Mouse (Mus musculus) thymus, adult 2 months (tissue): Measurements from ENCODE around the gene Noxa1. TPM values are rescaled to one million over a fixed set of nuclear protein-coding genes. Genes with fewer than 3 reads are reported as not detected.

Source experiments
- DNase-seq: peaks from one replicate; pipeline ENCODE4 v3.0.0; 2021
- H3K27ac ChIP-seq: fragments of 200-500 bp; 2 replicates; pipeline ENCODE4 v1.5.1; 2012; ENCODE audit warnings: low read length, control low read depth; ENCODE audit not compliant: control insufficient read depth, insufficient read depth
- H3K27me3 ChIP-seq: fragments of 200-500 bp; 2 replicates; pipeline ENCODE4 v1.6.1; 2012; ENCODE audit warnings: mild to moderate bottlenecking, low read length, moderate library complexity, mixed read lengths; ENCODE audit not compliant: control insufficient read depth, insufficient read depth
- H3K36me3 ChIP-seq: fragments of 200-500 bp; 2 replicates; pipeline ENCODE4 v1.6.1; 2012; ENCODE audit warnings: mild to moderate bottlenecking, low read length, moderate library complexity; ENCODE audit not compliant: control insufficient read depth, insufficient read depth
- H3K4me1 ChIP-seq: fragments of 200-500 bp; replicated peaks from 2 replicates; pipeline ENCODE4 v1.6.1; 2012; ENCODE audit warnings: low read length; ENCODE audit not compliant: control insufficient read depth, insufficient read depth
- H3K4me3 ChIP-seq: fragments of 200-500 bp; 2 replicates; pipeline ENCODE4 v1.5.1; 2012; ENCODE audit warnings: mild to moderate bottlenecking, low read length, control low read depth, moderate library complexity; ENCODE audit not compliant: control insufficient read depth, insufficient read depth
- CTCF ChIP-seq: fragments of 200-500 bp; IDR thresholded peaks from 2 replicates; pipeline ENCODE4 v1.5.1; 2012; ENCODE audit warnings: mild to moderate bottlenecking, control low read depth, low read length, moderate library complexity, borderline replicate concordance; ENCODE audit not compliant: control insufficient read depth, poor library complexity, insufficient read depth; ENCODE audit errors: extremely low read depth
- POLR2A ChIP-seq: fragments of 200-500 bp; IDR thresholded peaks from 2 replicates; pipeline ENCODE4 v1.6.1; 2012; ENCODE audit warnings: mild to moderate bottlenecking, low read length, control low read depth, moderate library complexity; ENCODE audit not compliant: control insufficient read depth, poor library complexity, insufficient read depth; ENCODE audit errors: extremely low read depth
- WGBS: fragments of 180-500 bp; shearing (Covaris S2); methylation state at CpG from one replicate; pipeline ENCODE4 v1.1.7; 2018; 5-methylcytosine and 5-hydroxymethylcytosine counted together
- polyA plus RNA-seq: library from polyadenylated mRNA; depleted of rRNA; stranded (reverse); fragments of >200 nt; gene quantifications from 2 replicates; pipeline ENCODE4 v1.2.3, GENCODE M21; 2012

Noxa1 gene
- polyA plus RNA-seq, 1 experiment, result 0.44 TPM

- TF ChIP-seq POLR2A (no peak), CTCF (no peak)
- peaks cover 8% of the 10 kb centered on the region for H3K4me1 ChIP-seq
- H3K36me3 ChIP-seq, result no peaks in the 10 kb centered on the region
These were observed 20.5 kb upstream of the Noxa1 start for GRCm38 (mm10) chr2:25115442-25115841.

GRCm38 (mm10) chr2:25114308-25114707, 19.4 kb upstream of the Noxa1 start:
- Histone ChIP-seq H3K4me1 (peaks cover 8% of the 10 kb centered on the region), H3K36me3 (no peaks in the 10 kb centered on the region), H3K4me3 (no peak overlapping the region), H3K27ac (no peak overlapping the region), H3K27me3 (no peaks in the 10 kb centered on the region)
- TF ChIP-seq POLR2A (no peak), CTCF (no peak)
- DNase-seq, result no peak
- WGBS, result 36% methylated on average over 2 of the region's 2 CpGs

More at GRCm38 (mm10) chr2:25115442-25115841, 20.5 kb upstream of the Noxa1 start:
- Histone ChIP-seq H3K4me3 (no peak overlapping the region), H3K27me3 (no peaks in the 10 kb centered on the region), H3K27ac (no peak overlapping the region)
- 80% methylated on average over 2 of the region's 2 CpGs for WGBS
- no peak for DNase-seq

- Histone ChIP-seq H3K4me1 (peaks cover 8% of the 10 kb centered on the region), H3K27me3 (no peaks in the 10 kb centered on the region), H3K27ac (no peak overlapping the region), H3K4me3 (no peak overlapping the region), H3K36me3 (no peaks in the 10 kb centered on the region)
- 6% methylated on average over 9 of the region's 9 CpGs for WGBS
- no peak for TF ChIP-seq POLR2A
- no peak for TF ChIP-seq CTCF
- DNase-seq, result no peak
These were observed 16.3 kb upstream of the Noxa1 start for GRCm38 (mm10) chr2:25111184-25111791.

- H3K4me3 ChIP-seq, result no peak overlapping the region
These were observed 15.7 kb upstream of the Noxa1 start for GRCm38 (mm10) chr2:25110505-25111183.

GRCm38 (mm10) chr2:25109487-25109886, 14.5 kb upstream of the Noxa1 start:
- Histone ChIP-seq H3K4me3 (no peak overlapping the region), H3K27me3 (no peaks in the 10 kb centered on the region), H3K36me3 (no peaks in the 10 kb centered on the region), H3K27ac (no peak overlapping the region), H3K4me1 (peaks cover 8% of the 10 kb centered on the region)
- TF ChIP-seq CTCF (no peak), POLR2A (no peak)
- DNase-seq, result no peak

More at GRCm38 (mm10) chr2:25110505-25111183, 15.7 kb upstream of the Noxa1 start:
- Histone ChIP-seq H3K27me3 (no peaks in the 10 kb centered on the region), H3K4me1 (peaks cover 8% of the 10 kb centered on the region), H3K36me3 (no peaks in the 10 kb centered on the region), H3K27ac (no peak overlapping the region)
- no peak for DNase-seq
- TF ChIP-seq CTCF (no peak), POLR2A (no peak)

- Histone ChIP-seq H3K27ac (no peak overlapping the region), H3K4me3 (no peak overlapping the region), H3K4me1 (peaks cover 3% of the 10 kb centered on the region; the same call in 1 of the 2 replicates), H3K27me3 (no peaks in the 10 kb centered on the region), H3K36me3 (no peaks in the 10 kb centered on the region)
- TF ChIP-seq POLR2A (no peak), CTCF (no peak)
- 88% methylated on average over 3 of the region's 3 CpGs for WGBS
- DNase-seq, result no peak
These were observed 11.1 kb upstream of the Noxa1 start for GRCm38 (mm10) chr2:25106045-25106444.
